Comparison of ENCODE assay signal across 10 mouse cellular contexts in genomic region chr17:28750580-28750979, GRCm38 (mm10). TPM values are rescaled to one million over a fixed set of nuclear protein-coding genes. Genes with fewer than 3 reads are reported as not detected.
DNase-seq lines count a peak whose midpoint lies in the region; ATAC-seq lines count a peak whose summit lies in the region.
"Had no signal": no experiment of that assay in that cellular context is flagged by ENCODE, and none has a peak within 500 bp of the region (broad histone marks: within the 10 kb centered on the region; RNA-seq: fewer than 3 reads in every experiment).

No protein-coding gene starts in this region.

- H3K4me2 ChIP-seq in liver, embryonic 11.5 days: no peak overlapping the region
- no peak overlapping the region for H3K4me2 ChIP-seq in kidney, embryonic 15.5 days
- H3K4me2 ChIP-seq: hindbrain, embryonic 14.5 days had no signal

- no peaks in the 10 kb centered on the region for H3K27me3 ChIP-seq in liver, embryonic 11.5 days (replicated peaks; ENCODE audit: control insufficient read depth, insufficient read depth, low read length)
- no peaks in the 10 kb centered on the region for H3K27me3 ChIP-seq in megakaryocyte, embryonic 14.5 days (replicated peaks)
- no peaks in the 10 kb centered on the region for H3K27me3 ChIP-seq in kidney, embryonic 15.5 days

- H3K36me3 ChIP-seq in liver, embryonic 11.5 days (ENCODE audit: control insufficient read depth, insufficient read depth, low read length): peaks cover 18% of the 10 kb centered on the region
- H3K36me3 ChIP-seq in megakaryocyte, embryonic 14.5 days (replicated peaks; ENCODE audit: low read length): peaks cover 49% of the 10 kb centered on the region
- peaks cover 34% of the 10 kb centered on the region for H3K36me3 ChIP-seq in kidney, embryonic 15.5 days

- no peak for ATAC-seq in liver, embryonic 11.5 days (replicated peaks; ENCODE audit: low FRiP score)
- ATAC-seq in kidney, embryonic 15.5 days (replicated peaks; ENCODE audit: low FRiP score): no peak

- H3K9me3 ChIP-seq in liver, embryonic 11.5 days (ENCODE audit: control insufficient read depth, low read length): no peaks in the 10 kb centered on the region
- no peaks in the 10 kb centered on the region for H3K9me3 ChIP-seq in megakaryocyte, embryonic 14.5 days
- no peaks in the 10 kb centered on the region for H3K9me3 ChIP-seq in kidney, embryonic 15.5 days (replicated peaks)

- no peak overlapping the region for H3K9ac ChIP-seq in liver, embryonic 11.5 days (ENCODE audit: low read depth, low read length)
- no peak overlapping the region for H3K9ac ChIP-seq in kidney, embryonic 15.5 days
- H3K9ac ChIP-seq: hindbrain, embryonic 14.5 days had no signal

- WGBS in liver, embryonic 11.5 days: 58% methylated on average over 6 of the region's 6 CpGs
- 75% methylated on average over 6 of the region's 6 CpGs for WGBS in kidney, embryonic 15.5 days

- DNase-seq in liver: peak; percentile 29
- DNase-seq in liver, embryonic 11.5 days (ENCODE audit: low spot score): no peak
- peak; percentile 31 for DNase-seq in Muller cell, postnatal 12 days (ENCODE audit: inconsistent ontology term)
- DNase-seq in c-Kit-positive CD71-negative TER-119-negative erythroid progenitor cells, embryonic 14.5 days (ENCODE audit: low read depth): peak; percentile 64
- DNase-seq in cerebellum, adult 11 months: no peak
- no peak for DNase-seq in layer of hippocampus, postnatal 14 days (ENCODE audit: low spot score in 2 of 2)
- DNase-seq: cerebellum, adult 9-10 months had no signal

- H3K4me3 ChIP-seq in liver, embryonic 11.5 days (ENCODE audit: low read depth, low read length): no peak overlapping the region
- H3K4me3 ChIP-seq in megakaryocyte, embryonic 14.5 days (replicated peaks): peak overlapping the region; percentile 59
- H3K4me3 ChIP-seq in kidney, embryonic 15.5 days (replicated peaks): no peak overlapping the region

- no peak overlapping the region for H3K27ac ChIP-seq in liver, embryonic 11.5 days (ENCODE audit: low read depth, low read length)
- H3K27ac ChIP-seq in kidney, embryonic 15.5 days: no peak overlapping the region
- H3K27ac ChIP-seq: hindbrain, embryonic 14.5 days had no signal

- no peaks in the 10 kb centered on the region for H3K4me1 ChIP-seq in liver, embryonic 11.5 days (replicated peaks; ENCODE audit: control insufficient read depth, insufficient read depth, low read length)
- peaks cover 64% of the 10 kb centered on the region for H3K4me1 ChIP-seq in megakaryocyte, embryonic 14.5 days
- no peaks in the 10 kb centered on the region for H3K4me1 ChIP-seq in kidney, embryonic 15.5 days

RNA-seq across cellular contexts. Expression of gene Mapk13, which starts 18.5 kb away (rescaled TPM):
- 5.0 and 5.5 TPM in 2 replicates for polyA plus RNA-seq in liver, embryonic 11.5 days (2014; fragmentation: Nextera tagmentation; extraction: Ambion mirVana)
- 0.50 TPM in 1 of 2 replicates, not detected in the other for polyA plus RNA-seq in megakaryocyte, embryonic 14.5 days (2012; ENCODE audit: insufficient read depth, low replicate concordance)
- polyA plus RNA-seq in kidney, embryonic 15.5 days (2015; fragmentation: Nextera tagmentation; extraction: Ambion mirVana): 44.7 and 46.4 TPM in 2 replicates
- total RNA-seq in layer of hippocampus, postnatal 14 days (2021): 1 to 10 TPM; 1.0 to 1.5 TPM

RNA-seq across cellular contexts. Expression of gene AC170998.1, which starts 24.7 kb away (rescaled TPM):
- 0.84 and 3.6 TPM in 2 replicates for polyA plus RNA-seq in liver, embryonic 11.5 days (2014; fragmentation: Nextera tagmentation; extraction: Ambion mirVana)
- not detected in 2 replicates for polyA plus RNA-seq in megakaryocyte, embryonic 14.5 days (2012; ENCODE audit: insufficient read depth, low replicate concordance)
- polyA plus RNA-seq in kidney, embryonic 15.5 days (2015; fragmentation: Nextera tagmentation; extraction: Ambion mirVana): 3.1 and 4.0 TPM in 2 replicates
- 1 to 10 TPM; 1.4 to 2.3 TPM for total RNA-seq in layer of hippocampus, postnatal 14 days (2021)

RNA-seq across cellular contexts. Expression of gene Brpf3, which starts 50.3 kb away (rescaled TPM):
- polyA plus RNA-seq in liver, embryonic 11.5 days (2014; fragmentation: Nextera tagmentation; extraction: Ambion mirVana): 29.3 and 34.8 TPM in 2 replicates
- 8.8 and 9.5 TPM in 2 replicates for polyA plus RNA-seq in megakaryocyte, embryonic 14.5 days (2012; ENCODE audit: insufficient read depth, low replicate concordance)
- 11.2 and 14.4 TPM in 2 replicates for polyA plus RNA-seq in kidney, embryonic 15.5 days (2015; fragmentation: Nextera tagmentation; extraction: Ambion mirVana)
- total RNA-seq in layer of hippocampus, postnatal 14 days (2021): 10 to 100 TPM; 31.8 to 35.7 TPM

RNA-seq across cellular contexts. Expression of gene Mapk14, which starts 59.5 kb away (rescaled TPM):
- polyA plus RNA-seq in liver, embryonic 11.5 days (2014; fragmentation: Nextera tagmentation; extraction: Ambion mirVana): 58.5 and 64.6 TPM in 2 replicates
- polyA plus RNA-seq in megakaryocyte, embryonic 14.5 days (2012; ENCODE audit: insufficient read depth, low replicate concordance): 23.4 and 34.8 TPM in 2 replicates
- polyA plus RNA-seq in kidney, embryonic 15.5 days (2015; fragmentation: Nextera tagmentation; extraction: Ambion mirVana): 43.6 and 47.3 TPM in 2 replicates
- total RNA-seq in layer of hippocampus, postnatal 14 days (2021): 10 to 100 TPM; 66.5 to 68.1 TPM

Comparison
In these comparisons a context has a peak if more than half of its experiments do, and no peak if none do; other contexts are left out.
1. DNase-seq: peak in liver (single experiment), Muller cell, postnatal 12 days (single experiment) and c-Kit-positive CD71-negative TER-119-negative erythroid progenitor cells, embryonic 14.5 days (single experiment); none in liver, embryonic 11.5 days (single experiment), cerebellum, adult 11 months (single experiment) and layer of hippocampus, postnatal 14 days (0 of 2).